Mouse (Mus musculus): ENCODE measurements around the gene Ap4s1. TPM values are rescaled to one million over a fixed set of nuclear protein-coding genes. Genes with fewer than 3 reads are reported as not detected.
"Not testable (repeated sequence)": the region's sequence is repeated elsewhere in the genome, so short reads cannot be mapped to it uniquely, and the experiment has no call there.

Ap4s1 gene
- 43.3 and 46.4 TPM in 2 replicates for polyA plus RNA-seq (2015; fragmentation: Nextera tagmentation; extraction: Ambion mirVana)

GRCm38 (mm10) chr12:51690893-51691844, at the start of gene Ap4s1:
TSS of gene Ap4s1 (plus strand) at chr12:51691033.
- Histone ChIP-seq H3K4me3 (peak within 1 kb of the TSS; percentile 79), H3K4me1 (peaks cover 22% of the 10 kb centered on the region), H3K36me3 (no peaks in the 10 kb centered on the region), H3K9me3 (no peaks in the 10 kb centered on the region), H3K27me3 (no peaks in the 10 kb centered on the region), H3K4me2 (replicated peaks) (peak within 1 kb of the TSS; percentile 69), H3K9ac (replicated peaks) (peak within 1 kb of the TSS; percentile 98), H3K27ac (replicated peaks) (peak within 1 kb of the TSS; percentile 100)
- ATAC-seq (replicated peaks): peak; percentile 75
- under 1% methylated on average over 93 of the region's 108 CpGs for WGBS

GRCm38 (mm10) chr12:51641871-51642270, 49.0 kb upstream of the Ap4s1 start:
- Histone ChIP-seq H3K4me3 (no peak overlapping the region), H3K4me2 (replicated peaks) (no peak overlapping the region), H3K9ac (replicated peaks) (no peak overlapping the region), H3K27ac (replicated peaks) (no peak overlapping the region), H3K9me3 (no peaks in the 10 kb centered on the region), H3K36me3 (peaks cover 8% of the 10 kb centered on the region; the same call in 1 of the 2 replicates), H3K4me1 (no peaks in the 10 kb centered on the region), H3K27me3 (no peaks in the 10 kb centered on the region)
- no peak for ATAC-seq (replicated peaks)
- 81% methylated on average over 6 of the region's 6 CpGs for WGBS

DNA sequence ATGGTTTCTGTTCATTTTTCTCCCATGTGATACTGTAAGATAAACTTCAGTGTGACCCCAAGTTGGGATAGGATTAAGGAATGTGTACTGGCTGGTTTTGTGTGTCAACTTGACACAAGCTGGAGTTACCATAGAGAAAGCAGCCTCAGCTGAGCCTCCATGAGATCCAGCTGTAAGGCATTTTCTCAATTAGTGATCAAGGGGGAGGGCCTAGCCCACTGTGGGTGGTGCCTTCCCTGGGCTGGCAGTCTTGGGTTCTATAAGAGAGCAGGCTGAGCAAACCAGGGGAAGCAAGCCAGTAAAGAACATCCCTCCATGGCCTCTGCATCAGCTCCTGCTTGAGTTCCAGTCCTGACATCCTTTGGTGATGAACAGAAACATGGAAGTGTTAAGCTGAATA, 41.4 kb upstream of the Ap4s1 start:
- H3K9me3 ChIP-seq; H3K27me3 ChIP-seq; H3K4me2 ChIP-seq (replicated peaks); ATAC-seq (replicated peaks); H3K4me3 ChIP-seq; H3K9ac ChIP-seq (replicated peaks); H3K4me1 ChIP-seq; H3K27ac ChIP-seq (replicated peaks): not testable (repeated sequence)
- peaks cover 38% of the 10 kb centered on the region for H3K36me3 ChIP-seq

GRCm38 (mm10) chr12:51655944-51656465, 34.8 kb upstream of the Ap4s1 start:
- Histone ChIP-seq H3K4me1 (no peaks in the 10 kb centered on the region), H3K4me2 (replicated peaks) (no peak overlapping the region), H3K27me3 (no peaks in the 10 kb centered on the region), H3K9ac (replicated peaks) (no peak overlapping the region), H3K27ac (replicated peaks) (no peak overlapping the region), H3K9me3 (no peaks in the 10 kb centered on the region), H3K36me3 (peaks cover 14% of the 10 kb centered on the region), H3K4me3 (no peak overlapping the region)
- no peak for ATAC-seq (replicated peaks)
- 62% methylated on average over 1 of the region's 1 CpGs for WGBS

GRCm38 (mm10) chr12:51663011-51663410, 27.8 kb upstream of the Ap4s1 start:
- Histone ChIP-seq H3K9ac (replicated peaks) (no peak overlapping the region), H3K4me3 (no peak overlapping the region), H3K4me1 (peaks cover 5% of the 10 kb centered on the region; the same call in 1 of the 2 replicates), H3K36me3 (no peaks in the 10 kb centered on the region), H3K4me2 (replicated peaks) (no peak overlapping the region), H3K9me3 (no peaks in the 10 kb centered on the region), H3K27ac (replicated peaks) (no peak overlapping the region), H3K27me3 (no peaks in the 10 kb centered on the region)
- ATAC-seq (replicated peaks): no peak

DNA sequence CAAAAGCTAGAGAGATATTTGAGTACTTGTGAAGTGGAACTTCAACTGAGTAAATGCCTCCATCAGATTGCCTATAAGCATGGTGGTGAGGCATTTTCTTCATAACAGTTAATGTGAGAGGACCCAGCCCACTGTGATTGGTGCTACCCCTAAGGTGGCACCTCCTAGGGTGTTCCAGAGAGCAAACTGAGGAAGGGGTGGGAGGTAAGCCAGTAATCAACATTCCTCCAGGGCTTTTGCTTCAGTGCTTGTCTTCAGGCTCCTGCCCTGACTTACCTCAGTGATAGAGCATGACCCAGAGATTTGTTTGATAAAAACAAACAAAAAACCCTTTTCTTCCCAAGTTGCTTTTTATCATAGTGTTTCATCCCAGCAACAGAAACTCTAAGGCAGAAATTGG, 26.9 kb upstream of the Ap4s1 start:
- Histone ChIP-seq H3K4me1 (peaks cover 5% of the 10 kb centered on the region; the same call in 1 of the 2 replicates), H3K4me3 (no peak overlapping the region), H3K9me3 (no peaks in the 10 kb centered on the region), H3K4me2 (replicated peaks) (no peak overlapping the region), H3K36me3 (no peaks in the 10 kb centered on the region), H3K27me3 (no peaks in the 10 kb centered on the region), H3K9ac (replicated peaks) (no peak overlapping the region), H3K27ac (replicated peaks) (no peak overlapping the region)
- no peak for ATAC-seq (replicated peaks)

DNA sequence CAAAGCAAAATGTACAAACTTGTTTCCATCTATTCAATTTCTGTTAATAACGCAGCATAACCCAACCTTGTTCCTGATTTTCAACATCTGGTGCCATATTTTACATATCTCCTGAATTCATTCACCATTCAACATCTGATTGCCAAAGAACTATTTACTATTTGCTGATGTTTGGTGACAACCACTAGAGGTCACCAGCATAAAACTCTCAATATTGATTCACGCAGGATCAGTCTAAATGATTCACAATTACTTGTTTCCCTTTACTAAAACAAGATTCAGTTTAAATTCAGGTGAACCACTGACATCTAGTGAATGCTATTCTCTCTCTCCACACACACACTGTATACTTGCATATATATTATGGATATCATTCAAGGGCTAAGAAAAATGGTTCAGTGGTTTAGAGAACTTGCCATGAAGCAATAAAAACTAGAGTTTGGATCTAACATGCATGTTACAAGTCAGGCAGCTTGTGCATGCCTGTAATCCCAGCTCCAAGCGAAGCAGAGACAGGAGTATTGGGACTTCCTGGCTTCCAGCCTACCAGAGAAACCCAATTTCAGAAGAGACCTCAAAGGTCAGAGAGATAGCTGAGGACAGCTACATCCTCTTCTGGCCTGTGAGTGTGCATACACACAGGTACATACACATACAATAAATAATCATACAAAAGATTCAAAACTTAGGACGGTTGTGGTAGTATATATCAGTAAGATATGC, 24.0 kb upstream of the Ap4s1 start:
- H3K27ac ChIP-seq (replicated peaks): 0 out of 2 replicates have a peak overlapping the region, but pooled peaks have one; percentile 14

DNA sequence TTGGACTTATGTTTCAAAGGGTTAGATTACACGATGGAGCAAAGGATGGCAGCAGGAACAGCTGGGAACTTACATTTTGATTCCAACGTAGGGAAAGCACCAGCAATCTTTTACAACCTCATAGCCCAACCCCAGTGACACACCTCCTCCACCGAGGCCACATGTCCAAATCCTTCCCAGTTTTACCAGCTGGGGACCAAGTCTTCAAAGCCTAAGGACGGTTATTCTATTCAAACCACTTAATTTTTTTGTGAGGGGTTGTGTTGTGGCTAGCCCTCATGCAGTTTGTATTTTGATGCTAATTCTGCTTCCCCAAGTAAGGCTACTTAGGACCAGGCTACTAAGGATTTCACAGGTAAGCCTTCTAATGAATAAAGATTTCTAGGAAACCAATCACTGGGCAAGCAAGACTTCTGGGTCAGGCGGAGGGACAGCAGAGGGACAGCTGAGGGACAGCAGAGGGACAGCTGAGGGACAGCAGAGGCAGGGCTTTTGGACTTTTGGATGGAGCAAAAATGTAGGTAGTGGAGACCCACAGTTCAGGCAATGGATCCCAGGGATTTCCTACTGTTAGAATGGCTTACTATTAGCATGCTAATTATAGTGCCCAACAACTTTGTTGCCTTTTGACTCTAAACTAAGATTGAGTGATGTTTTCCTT, 19.5 kb upstream of the Ap4s1 start:
- WGBS: 30% methylated on average over 5 of the region's 5 CpGs
- Histone ChIP-seq H3K4me1 (peaks cover 16% of the 10 kb centered on the region; the same call in 1 of the 2 replicates), H3K27ac (replicated peaks) (no peak overlapping the region), H3K27me3 (no peaks in the 10 kb centered on the region), H3K36me3 (no peaks in the 10 kb centered on the region), H3K9me3 (no peaks in the 10 kb centered on the region), H3K4me3 (no peak overlapping the region), H3K4me2 (replicated peaks) (no peak overlapping the region), H3K9ac (replicated peaks) (no peak overlapping the region)
- ATAC-seq (replicated peaks): no peak

More for the DNA sequence above, 24.0 kb upstream of the Ap4s1 start:
- Histone ChIP-seq H3K4me3 (no peak overlapping the region), H3K9ac (replicated peaks) (no peak overlapping the region), H3K36me3 (no peaks in the 10 kb centered on the region), H3K9me3 (no peaks in the 10 kb centered on the region), H3K4me2 (replicated peaks) (no peak overlapping the region), H3K27me3 (no peaks in the 10 kb centered on the region), H3K4me1 (peaks cover 10% of the 10 kb centered on the region; the same call in 1 of the 2 replicates)
- no peak for ATAC-seq (replicated peaks)
- WGBS: 73% methylated on average over 4 of the region's 4 CpGs

DNA sequence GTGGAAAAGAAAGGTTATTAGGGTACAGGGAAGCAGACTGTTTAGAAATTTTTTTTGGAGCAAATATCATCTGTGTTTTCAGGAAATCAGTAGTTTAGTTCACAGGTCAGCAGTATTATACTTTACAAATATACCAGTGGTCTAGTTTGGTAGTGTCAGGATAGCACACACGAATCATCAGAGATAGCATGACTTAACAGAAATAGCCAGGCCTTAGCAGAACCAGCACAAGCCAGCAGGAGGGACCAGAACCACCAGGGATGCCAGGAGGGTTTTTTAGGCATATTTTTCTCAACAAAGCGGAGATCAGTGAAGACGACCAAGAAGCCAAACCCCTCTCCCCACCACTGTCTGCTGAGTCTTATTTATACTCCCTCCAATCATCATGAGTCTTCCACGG, 17.6 kb upstream of the Ap4s1 start:
- Histone ChIP-seq H3K4me1 (peaks cover 13% of the 10 kb centered on the region; the same call in 1 of the 2 replicates), H3K4me3 (no peak overlapping the region), H3K9me3 (no peaks in the 10 kb centered on the region), H3K27ac (replicated peaks) (no peak overlapping the region), H3K36me3 (no peaks in the 10 kb centered on the region), H3K27me3 (no peaks in the 10 kb centered on the region), H3K9ac (replicated peaks) (no peak overlapping the region), H3K4me2 (replicated peaks) (no peak overlapping the region)
- WGBS: 73% methylated on average over 4 of the region's 4 CpGs
- no peak for ATAC-seq (replicated peaks)

GRCm38 (mm10) chr12:51676442-51676841, 14.4 kb upstream of the Ap4s1 start:
- Histone ChIP-seq H3K9me3 (no peaks in the 10 kb centered on the region), H3K9ac (replicated peaks) (no peak overlapping the region), H3K36me3 (no peaks in the 10 kb centered on the region), H3K4me3 (no peak overlapping the region), H3K27me3 (no peaks in the 10 kb centered on the region), H3K4me2 (replicated peaks) (no peak overlapping the region), H3K4me1 (peaks cover 14% of the 10 kb centered on the region), H3K27ac (replicated peaks) (no peak overlapping the region)
- ATAC-seq (replicated peaks): no peak
- 76% methylated on average over 2 of the region's 2 CpGs for WGBS

DNA sequence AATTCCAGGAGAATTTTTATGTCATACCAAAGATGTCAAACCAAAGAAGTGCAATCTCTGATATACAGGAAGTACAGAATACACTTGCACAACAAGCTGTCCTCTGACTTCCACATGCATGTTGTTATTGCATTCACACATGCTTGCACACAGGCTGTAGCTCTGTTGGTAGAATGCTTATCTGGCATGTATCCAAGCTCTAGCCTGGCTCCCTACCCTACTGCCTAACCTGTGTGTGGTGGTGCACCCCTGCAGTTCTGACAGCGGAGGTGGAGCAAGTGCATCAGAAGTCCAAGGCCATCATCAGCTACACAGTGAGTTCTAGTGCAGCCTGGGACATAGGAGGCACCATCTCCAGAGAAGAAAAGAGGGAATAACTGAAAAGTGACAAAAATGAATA, 12.0 kb upstream of the Ap4s1 start:
- Histone ChIP-seq H3K9ac (replicated peaks) (no peak overlapping the region), H3K4me2 (replicated peaks) (no peak overlapping the region), H3K9me3 (no peaks in the 10 kb centered on the region), H3K27ac (replicated peaks) (no peak overlapping the region), H3K36me3 (no peaks in the 10 kb centered on the region), H3K4me3 (no peak overlapping the region), H3K4me1 (peaks cover 10% of the 10 kb centered on the region), H3K27me3 (no peaks in the 10 kb centered on the region)
- 62% methylated on average over 1 of the region's 1 CpGs for WGBS
- ATAC-seq (replicated peaks): peak; percentile 68

DNA sequence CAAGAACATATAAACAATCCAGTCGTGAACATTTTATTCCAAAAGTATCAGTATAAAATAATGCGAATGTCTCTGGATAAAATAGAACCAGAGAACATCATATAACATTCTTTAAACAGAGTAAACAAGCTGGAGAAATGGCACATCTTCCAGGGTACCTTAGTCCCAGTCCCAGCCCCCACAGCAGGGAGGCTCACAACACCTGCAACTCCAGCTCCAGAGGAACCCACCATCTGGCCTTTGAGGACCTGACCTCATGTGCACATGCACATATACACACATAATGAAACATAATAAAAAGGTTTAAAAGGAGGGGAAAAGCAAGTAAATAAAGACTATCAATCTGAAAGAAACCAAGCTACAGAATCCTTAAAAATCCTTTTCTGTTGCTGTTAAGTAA, 2.3 kb upstream of the Ap4s1 start:
- Histone ChIP-seq H3K9ac (replicated peaks) (no peak overlapping the region), H3K4me3 (no peak overlapping the region), H3K9me3 (no peaks in the 10 kb centered on the region), H3K36me3 (no peaks in the 10 kb centered on the region), H3K27me3 (no peaks in the 10 kb centered on the region), H3K4me2 (replicated peaks) (no peak overlapping the region), H3K27ac (replicated peaks) (no peak overlapping the region), H3K4me1 (peaks cover 22% of the 10 kb centered on the region)
- ATAC-seq (replicated peaks): no peak
- 90% methylated on average over 2 of the region's 2 CpGs for WGBS

Data from forebrain, embryonic 15.5 days (tissue).